Mouse (Mus musculus): ENCODE measurements around the gene Ccdc134. TPM values are rescaled to one million over a fixed set of nuclear protein-coding genes. Genes with fewer than 3 reads are reported as not detected.

Ccdc134 gene
- polyA plus RNA-seq, 1 experiment: 0.70 TPM

- H3K27me3 ChIP-seq (ENCODE audit: control insufficient read depth): no peaks in the 10 kb centered on the region
- H3K4me3 ChIP-seq (replicated peaks): no peak overlapping the region
- peaks cover 100% of the 10 kb centered on the region for H3K36me3 ChIP-seq (ENCODE audit: control insufficient read depth)
- peaks cover 50% of the 10 kb centered on the region for H3K4me1 ChIP-seq (ENCODE audit: control insufficient read depth)
- TF ChIP-seq TAL1 (IDR thresholded peaks at IDR 0.05; ENCODE audit: low read length) (no peak), GATA1 (IDR thresholded peaks at IDR 0.05; ENCODE audit: low read length) (no peak)
- H3K9me3 ChIP-seq (ENCODE audit: control insufficient read depth, low read length): peaks cover 5% of the 10 kb centered on the region
Measured at GRCm38 (mm10) chr15:82188481-82189240, 60.9 kb downstream of the Ccdc134 start.

Other genes with a start within 250 kb of the Ccdc134 start
- gene Polr3h, start 201.7 kb upstream of the Ccdc134 start, polyA plus RNA-seq (2012): 5.2 and 7.4 TPM in 2 replicates
- gene Csdc2, start 191.2 kb upstream of the Ccdc134 start, polyA plus RNA-seq (2012): not detected in 2 replicates
- gene Pmm1, start 167.0 kb upstream of the Ccdc134 start, polyA plus RNA-seq (2012): 4.2 and 6.3 TPM in 2 replicates
- not detected in 2 replicates for gene 1700029P11Rik, start 147.4 kb upstream of the Ccdc134 start, polyA plus RNA-seq (2012)
- 1.2 and 1.4 TPM in 2 replicates for gene Xrcc6, start 140.1 kb upstream of the Ccdc134 start, polyA plus RNA-seq (2012)
- gene Desi1, start 94.1 kb upstream of the Ccdc134 start, polyA plus RNA-seq (2012): 2.9 and 4.2 TPM in 2 replicates
- gene Snu13, start 80.3 kb upstream of the Ccdc134 start, polyA plus RNA-seq (2012): 3.0 and 10.5 TPM in 2 replicates
- gene 4930407I10Rik, start 68.8 kb upstream of the Ccdc134 start, polyA plus RNA-seq (2012): 0.01 TPM in 1 of 2 replicates, not detected in the other
- not detected in 2 replicates for gene Mei1, start 57.9 kb upstream of the Ccdc134 start, polyA plus RNA-seq (2012)
- 14.2 and 17.0 TPM in 2 replicates for gene Srebf2, start 19.3 kb downstream of the Ccdc134 start, polyA plus RNA-seq (2012)
- gene Shisa8, start 84.9 kb downstream of the Ccdc134 start, polyA plus RNA-seq (2012): 0.03 TPM in 2 replicates
- 0.36 TPM in 1 of 2 replicates, not detected in the other for gene Tnfrsf13c, start 96.4 kb downstream of the Ccdc134 start, polyA plus RNA-seq (2012)
- 16.4 and 20.1 TPM in 2 replicates for gene Cenpm, start 116.8 kb downstream of the Ccdc134 start, polyA plus RNA-seq (2012)
- gene 1500009C09Rik, start 124.5 kb downstream of the Ccdc134 start, polyA plus RNA-seq (2012): not detected in 2 replicates
- not detected in 2 replicates for gene Sept3, start 147.0 kb downstream of the Ccdc134 start, polyA plus RNA-seq (2012)
- not detected in 2 replicates for gene Wbp2nl, start 171.0 kb downstream of the Ccdc134 start, polyA plus RNA-seq (2012)
- 17.6 and 23.0 TPM in 2 replicates for gene Naga, start 211.0 kb downstream of the Ccdc134 start, polyA plus RNA-seq (2012)
- gene Pheta2, start 211.0 kb downstream of the Ccdc134 start, polyA plus RNA-seq (2012): 1.8 and 2.3 TPM in 2 replicates
- 17.6 and 17.8 TPM in 2 replicates for gene Smdt1, start 211.0 kb downstream of the Ccdc134 start, polyA plus RNA-seq (2012)
- gene Ndufa6, start 226.4 kb downstream of the Ccdc134 start, polyA plus RNA-seq (2012): 28.3 and 30.8 TPM in 2 replicates